35 mouse cellular contexts compared by ENCODE assay signal in the genomic region with DNA sequence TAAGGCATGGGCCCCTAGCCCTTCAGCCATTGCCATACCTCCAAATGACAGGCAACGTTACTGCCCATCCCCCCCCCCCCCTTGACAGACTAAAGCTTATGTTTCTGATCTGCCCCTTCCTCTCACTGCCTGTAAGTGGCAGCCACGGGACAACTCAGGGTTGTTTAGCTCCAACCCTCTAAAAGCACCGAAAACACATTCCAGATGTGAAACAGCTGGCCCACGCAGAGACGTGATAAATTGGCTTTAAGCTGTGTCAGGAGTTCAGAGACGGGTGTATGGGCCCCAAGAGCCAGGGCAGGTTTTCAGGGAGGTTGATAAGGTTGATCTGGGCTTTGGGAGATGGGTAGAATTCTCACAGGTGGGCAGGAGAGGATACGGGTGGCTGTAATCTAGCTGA. TPM values are rescaled to one million over a fixed set of nuclear protein-coding genes. Genes with fewer than 3 reads are reported as not detected.
DNase-seq lines count a peak whose midpoint lies in the region; ATAC-seq and TF ChIP-seq lines count a peak whose summit lies in the region.
"Had no signal": no experiment of that assay in that cellular context is flagged by ENCODE, and none has a peak within 500 bp of the region (broad histone marks: within the 10 kb centered on the region; RNA-seq: fewer than 3 reads in every experiment).

No protein-coding gene starts in this region.

- 55% methylated on average over 7 of the region's 7 CpGs for WGBS in midbrain, postnatal 0 days
- 45% methylated on average over 7 of the region's 7 CpGs for WGBS in midbrain, embryonic 11.5 days
- WGBS in midbrain, embryonic 15.5 days: 55% methylated on average over 7 of the region's 7 CpGs
- 36% methylated on average over 7 of the region's 7 CpGs for WGBS in hindbrain, embryonic 12.5 days

- no peak overlapping the region for H3K9ac ChIP-seq in midbrain, postnatal 0 days (replicated peaks; ENCODE audit: low read length, poor library complexity, severe bottlenecking)
- no peak overlapping the region for H3K9ac ChIP-seq in midbrain, embryonic 11.5 days (ENCODE audit: low read length)
- no peak overlapping the region for H3K9ac ChIP-seq in midbrain, embryonic 15.5 days
- no peak overlapping the region; the same call in 1 of the 2 replicates for H3K9ac ChIP-seq in hindbrain, embryonic 12.5 days
- H3K9ac ChIP-seq: embryonic facial prominence, embryonic 13.5 days; forebrain, embryonic 13.5 days; kidney, embryonic 15.5 days; liver, embryonic 15.5 days; neural tube, embryonic 12.5 days had no signal

- no peak overlapping the region for H3K4me2 ChIP-seq in midbrain, postnatal 0 days (ENCODE audit: low read depth, low read length, poor library complexity, severe bottlenecking)
- H3K4me2 ChIP-seq in midbrain, embryonic 11.5 days: no peak overlapping the region
- no peak overlapping the region for H3K4me2 ChIP-seq in midbrain, embryonic 15.5 days
- no peak overlapping the region for H3K4me2 ChIP-seq in hindbrain, embryonic 12.5 days (replicated peaks)
- H3K4me2 ChIP-seq: embryonic facial prominence, embryonic 13.5 days; forebrain, embryonic 13.5 days; heart, embryonic 11.5 days; kidney, embryonic 15.5 days; liver, embryonic 15.5 days; neural tube, embryonic 12.5 days had no signal

- no peak for DNase-seq in midbrain, postnatal 0 days (ENCODE audit: low spot score)
- DNase-seq in midbrain, embryonic 11.5 days (ENCODE audit: low spot score, missing footprints): no peak
- peak; percentile 59 for DNase-seq in embryo, embryonic 11.5 days (ENCODE audit: low read depth, low spot score)
- DNase-seq in hindlimb bud, embryonic 11.5 days (ENCODE audit: extremely low spot score, low read depth, low spot score): peak; percentile 76
- peak; percentile 76 for DNase-seq in mesoderm, embryonic 11.5 days (ENCODE audit: low read depth, low spot score)
- DNase-seq in layer of hippocampus, postnatal 25 days (ENCODE audit: extremely low spot score in 1 of 2, low spot score in 1 of 2): no peak
- DNase-seq: adrenal gland, postnatal 10 days; cerebellum, adult 18-20 months; cerebellum, postnatal 14 days; gastrocnemius, postnatal 14 days; heart, adult 11 months; kidney, adult 11 months; right cerebral cortex, postnatal 25 days; spleen, adult 18-20 months; thymus, adult 18-20 months had no signal

- peaks cover 23% of the 10 kb centered on the region for H3K36me3 ChIP-seq in midbrain, postnatal 0 days (ENCODE audit: insufficient read depth, low read length)
- H3K36me3 ChIP-seq in midbrain, embryonic 11.5 days (ENCODE audit: control insufficient read depth, insufficient read depth, low read length): no peaks in the 10 kb centered on the region
- H3K36me3 ChIP-seq in midbrain, embryonic 15.5 days (replicated peaks): no peaks in the 10 kb centered on the region; the same call in 1 of the 2 replicates
- peaks cover 17% of the 10 kb centered on the region; the same call in 1 of the 2 replicates for H3K36me3 ChIP-seq in hindbrain, embryonic 12.5 days
- H3K36me3 ChIP-seq: embryonic facial prominence, embryonic 13.5 days; kidney, embryonic 15.5 days; liver, embryonic 15.5 days; midbrain, embryonic 10.5 days had no signal

- no peaks in the 10 kb centered on the region for H3K27me3 ChIP-seq in midbrain, postnatal 0 days (ENCODE audit: insufficient read depth, low read length)
- peaks cover 3% of the 10 kb centered on the region; the same call in 1 of the 2 replicates for H3K27me3 ChIP-seq in midbrain, embryonic 11.5 days (ENCODE audit: control insufficient read depth, insufficient read depth, low read length)
- H3K27me3 ChIP-seq in midbrain, embryonic 15.5 days (replicated peaks): 0 out of 2 replicates have a peak, but pooled peaks cover 4% of the 10 kb centered on the region
- H3K27me3 ChIP-seq in hindbrain, embryonic 12.5 days: peaks cover 38% of the 10 kb centered on the region

- no peaks in the 10 kb centered on the region for H3K9me3 ChIP-seq in midbrain, postnatal 0 days (ENCODE audit: low read length)
- no peaks in the 10 kb centered on the region for H3K9me3 ChIP-seq in midbrain, embryonic 11.5 days (ENCODE audit: control insufficient read depth, low read length)
- H3K9me3 ChIP-seq in midbrain, embryonic 15.5 days: no peaks in the 10 kb centered on the region
- H3K9me3 ChIP-seq in hindbrain, embryonic 12.5 days (replicated peaks): no peaks in the 10 kb centered on the region
- H3K9me3 ChIP-seq: embryonic facial prominence, embryonic 13.5 days; forebrain, embryonic 13.5 days; kidney, embryonic 15.5 days; liver, embryonic 15.5 days; midbrain, embryonic 10.5 days; neural tube, embryonic 12.5 days had no signal

- H3K4me1 ChIP-seq in midbrain, postnatal 0 days (ENCODE audit: insufficient read depth, low read length): no peaks in the 10 kb centered on the region
- H3K4me1 ChIP-seq in midbrain, embryonic 11.5 days (ENCODE audit: control insufficient read depth, insufficient read depth, low read length): no peaks in the 10 kb centered on the region
- H3K4me1 ChIP-seq in midbrain, embryonic 15.5 days: no peaks in the 10 kb centered on the region
- peaks cover 10% of the 10 kb centered on the region; the same call in 1 of the 2 replicates for H3K4me1 ChIP-seq in hindbrain, embryonic 12.5 days
- H3K4me1 ChIP-seq: neural tube, embryonic 12.5 days had no signal

- TF ChIP-seq CTCF in midbrain, postnatal 0 days (IDR thresholded peaks at IDR 0.05): 0 out of 2 replicates have a peak, but pooled peaks have one; percentile 8

- H3K27ac ChIP-seq in midbrain, postnatal 0 days (ENCODE audit: low read depth, low read length): no peak overlapping the region
- H3K27ac ChIP-seq in midbrain, embryonic 11.5 days (ENCODE audit: low read depth, low read length): no peak overlapping the region
- H3K27ac ChIP-seq in midbrain, embryonic 15.5 days: no peak overlapping the region
- H3K27ac ChIP-seq in hindbrain, embryonic 12.5 days: no peak overlapping the region
- H3K27ac ChIP-seq: embryonic facial prominence, embryonic 13.5 days; forebrain, embryonic 13.5 days; kidney, embryonic 15.5 days; liver, embryonic 15.5 days; macrophage; midbrain, embryonic 10.5 days; neural tube, embryonic 12.5 days had no signal

- ATAC-seq in midbrain, postnatal 0 days (ENCODE audit: low FRiP score): no peak
- no peak for ATAC-seq in midbrain, embryonic 11.5 days (ENCODE audit: low FRiP score)
- ATAC-seq in midbrain, embryonic 15.5 days (replicated peaks): no peak
- no peak for ATAC-seq in hindbrain, embryonic 12.5 days (ENCODE audit: low FRiP score)
- ATAC-seq: activated CD4-positive, CD25-positive, alpha-beta regulatory T cell, adult 4 months; forebrain, embryonic 13.5 days; lung, postnatal 0 days had no signal

- no peak overlapping the region for H3K4me3 ChIP-seq in midbrain, postnatal 0 days (ENCODE audit: low read depth, low read length)
- H3K4me3 ChIP-seq in midbrain, embryonic 11.5 days (ENCODE audit: low read depth, low read length): no peak overlapping the region
- H3K4me3 ChIP-seq in midbrain, embryonic 15.5 days: no peak overlapping the region
- no peak overlapping the region for H3K4me3 ChIP-seq in hindbrain, embryonic 12.5 days
- H3K4me3 ChIP-seq: embryonic facial prominence, embryonic 13.5 days; forebrain, embryonic 13.5 days; kidney, embryonic 15.5 days; liver, embryonic 15.5 days; midbrain, embryonic 10.5 days; neural tube, embryonic 12.5 days had no signal

RNA-seq across cellular contexts. Expression of a gene that starts 11.0 kb away (rescaled TPM):
- total RNA-seq in midbrain, postnatal 0 days (2014; rRNA removed): 2.1 and 3.7 TPM in 2 replicates
- 1.8 and 2.1 TPM in 2 replicates for polyA plus RNA-seq in midbrain, postnatal 0 days (2015; fragmentation: Nextera tagmentation; extraction: Ambion mirVana)
- 0.18 and 0.34 TPM in 2 replicates for polyA plus RNA-seq in midbrain, embryonic 11.5 days (2014; fragmentation: Nextera tagmentation; extraction: Ambion mirVana)
- total RNA-seq in layer of hippocampus, postnatal 25 days (2021): under 1 TPM in 1 of 2 experiments, not detected in 1; 0.17 TPM
- 0.75 and 0.90 TPM in 2 replicates for polyA plus RNA-seq in midbrain, embryonic 15.5 days (2015; fragmentation: Nextera tagmentation; extraction: Ambion mirVana)
- 0.13 and 0.17 TPM in 2 replicates for polyA plus RNA-seq in hindbrain, embryonic 12.5 days (2016; fragmentation: Nextera tagmentation; extraction: Ambion mirVana)
- total RNA-seq: gastrocnemius, postnatal 14 days; hematopoietic stem cell, adult 5-6 weeks; MEL; monocyte, adult 5-6 weeks had no signal
- polyA plus RNA-seq: C2C12; embryonic facial prominence, embryonic 13.5 days; forebrain, embryonic 13.5 days; heart, embryonic 11.5 days; heart, postnatal 0 days; kidney, embryonic 15.5 days; liver, embryonic 15.5 days; lung, postnatal 0 days; macrophage; urinary bladder, adult 2 months had no signal

RNA-seq across cellular contexts. Expression of a gene that starts 22.0 kb away (rescaled TPM):
- 96.0 and 106 TPM in 2 replicates for total RNA-seq in midbrain, postnatal 0 days (2014; rRNA removed)
- 65.6 TPM in 2 replicates for polyA plus RNA-seq in midbrain, postnatal 0 days (2015; fragmentation: Nextera tagmentation; extraction: Ambion mirVana)
- 17.8 and 18.3 TPM in 2 replicates for polyA plus RNA-seq in midbrain, embryonic 11.5 days (2014; fragmentation: Nextera tagmentation; extraction: Ambion mirVana)
- 100 to 1,000 TPM in 1 of 2 experiments, 10 to 100 TPM in 1; 98.8 to 107 TPM for total RNA-seq in layer of hippocampus, postnatal 25 days (2021)
- 67.0 and 67.2 TPM in 2 replicates for polyA plus RNA-seq in midbrain, embryonic 15.5 days (2015; fragmentation: Nextera tagmentation; extraction: Ambion mirVana)
- 26.5 and 28.0 TPM in 2 replicates for polyA plus RNA-seq in hindbrain, embryonic 12.5 days (2016; fragmentation: Nextera tagmentation; extraction: Ambion mirVana)
- polyA plus RNA-seq: macrophage had no signal

RNA-seq across cellular contexts. Expression of a gene that starts 23.7 kb away (rescaled TPM):
- 0.14 TPM in 1 of 2 replicates, not detected in the other for total RNA-seq in midbrain, postnatal 0 days (2014; rRNA removed)
- 0.21 and 0.32 TPM in 2 replicates for polyA plus RNA-seq in midbrain, postnatal 0 days (2015; fragmentation: Nextera tagmentation; extraction: Ambion mirVana)
- 0.08 TPM in 1 of 2 replicates, not detected in the other for polyA plus RNA-seq in midbrain, embryonic 11.5 days (2014; fragmentation: Nextera tagmentation; extraction: Ambion mirVana)
- total RNA-seq in layer of hippocampus, postnatal 25 days (2021): under 1 TPM; 0.31 to 0.59 TPM
- 0.09 and 0.18 TPM in 2 replicates for polyA plus RNA-seq in midbrain, embryonic 15.5 days (2015; fragmentation: Nextera tagmentation; extraction: Ambion mirVana)
- polyA plus RNA-seq in hindbrain, embryonic 12.5 days (2016; fragmentation: Nextera tagmentation; extraction: Ambion mirVana): not detected in 2 replicates
- total RNA-seq: hematopoietic stem cell, adult 5-6 weeks; MEL; monocyte, adult 5-6 weeks had no signal
- polyA plus RNA-seq: activated CD4-positive, CD25-positive, alpha-beta regulatory T cell, adult 4 months; embryonic facial prominence, embryonic 13.5 days; forebrain, embryonic 13.5 days; kidney, embryonic 15.5 days; lung, postnatal 0 days; macrophage; midbrain, embryonic 10.5 days; stomach, embryonic 14.5 days; urinary bladder, adult 2 months had no signal

RNA-seq across cellular contexts. Expression of a gene that starts 36.2 kb away (rescaled TPM):
- 66.0 and 68.8 TPM in 2 replicates for total RNA-seq in midbrain, postnatal 0 days (2014; rRNA removed)
- 16.0 and 17.2 TPM in 2 replicates for polyA plus RNA-seq in midbrain, postnatal 0 days (2015; fragmentation: Nextera tagmentation; extraction: Ambion mirVana)
- 20.6 and 20.9 TPM in 2 replicates for polyA plus RNA-seq in midbrain, embryonic 11.5 days (2014; fragmentation: Nextera tagmentation; extraction: Ambion mirVana)
- 10 to 100 TPM; 21.7 to 22.8 TPM for total RNA-seq in layer of hippocampus, postnatal 25 days (2021)
- 26.9 and 27.3 TPM in 2 replicates for polyA plus RNA-seq in midbrain, embryonic 15.5 days (2015; fragmentation: Nextera tagmentation; extraction: Ambion mirVana)
- polyA plus RNA-seq in hindbrain, embryonic 12.5 days (2016; fragmentation: Nextera tagmentation; extraction: Ambion mirVana): 27.6 and 28.8 TPM in 2 replicates
- total RNA-seq: monocyte, adult 5-6 weeks had no signal
- polyA plus RNA-seq: macrophage had no signal

RNA-seq across cellular contexts. Expression of a gene that starts 38.6 kb away (rescaled TPM):
- total RNA-seq in midbrain, postnatal 0 days (2014; rRNA removed): 0.05 and 1.5 TPM in 2 replicates
- polyA plus RNA-seq in midbrain, postnatal 0 days (2015; fragmentation: Nextera tagmentation; extraction: Ambion mirVana): 0.15 and 0.22 TPM in 2 replicates
- not detected in 2 replicates for polyA plus RNA-seq in midbrain, embryonic 11.5 days (2014; fragmentation: Nextera tagmentation; extraction: Ambion mirVana)
- total RNA-seq in layer of hippocampus, postnatal 25 days (2021): under 1 TPM in 1 of 2 experiments, not detected in 1; 0.15 TPM
- polyA plus RNA-seq in midbrain, embryonic 15.5 days (2015; fragmentation: Nextera tagmentation; extraction: Ambion mirVana): 0.17 TPM in 1 of 2 replicates, not detected in the other
- polyA plus RNA-seq in hindbrain, embryonic 12.5 days (2016; fragmentation: Nextera tagmentation; extraction: Ambion mirVana): not detected in 2 replicates
- total RNA-seq: adrenal gland, postnatal 10 days; gastrocnemius, postnatal 14 days; hematopoietic stem cell, adult 5-6 weeks; layer of hippocampus, postnatal 14 days; MEL; monocyte, adult 5-6 weeks had no signal
- polyA plus RNA-seq: activated CD4-positive, CD25-positive, alpha-beta regulatory T cell, adult 4 months; C2C12; forebrain, embryonic 13.5 days; heart, embryonic 11.5 days; heart, postnatal 0 days; liver, embryonic 15.5 days; lung, postnatal 0 days; macrophage; midbrain, embryonic 10.5 days; neural tube, embryonic 12.5 days; stomach, embryonic 14.5 days; urinary bladder, adult 2 months had no signal

Comparison
In these comparisons a context has a peak if more than half of its experiments do, and no peak if none do; other contexts are left out.
1. DNase-seq: peak in embryo, embryonic 11.5 days (single experiment), hindlimb bud, embryonic 11.5 days (single experiment) and mesoderm, embryonic 11.5 days (single experiment); none in midbrain, postnatal 0 days (single experiment), midbrain, embryonic 11.5 days (single experiment) and layer of hippocampus, postnatal 25 days (0 of 2).